Mouse (Mus musculus) intestine, embryonic 14.5 days (tissue): ENCODE measurements around the gene 2410002F23Rik. TPM values are rescaled to one million over a fixed set of nuclear protein-coding genes. Genes with fewer than 3 reads are reported as not detected.
A peak's percentile ranks its signal among the peaks of the same experiment; 100 is the strongest.
"Not testable (repeated sequence)": the region's sequence is repeated elsewhere in the genome, so short reads cannot be mapped to it uniquely, and the experiment has no call there.

ENCODE experiments used
- ATAC-seq: fragments of 200-750 bp; cut with Nextera tagmentation; replicated peaks from 2 replicates; pipeline ENCODE4 v1.8.0; 2017; ENCODE audit warnings: low read depth, moderate number of reproducible peaks, moderate TSS enrichment, moderate library complexity; ENCODE audit not compliant: low FRiP score, low TSS enrichment
- DNase-seq: peaks from one replicate; pipeline ENCODE4 v3.0.0-alpha.2; 2018; ENCODE audit warnings: low spot score
- H3K27ac ChIP-seq: fragments of 300-500 bp; sonication (generic); 2 replicates; pipeline ENCODE4 v1.5.1; 2014; ENCODE audit warnings: low read depth, mild to moderate bottlenecking, control low read depth
- H3K27me3 ChIP-seq: fragments of 300-500 bp; sonication (generic); replicated peaks from 2 replicates; pipeline ENCODE4 v1.6.1; 2014; ENCODE audit warnings: low read length, control low read depth; ENCODE audit not compliant: control insufficient read depth, insufficient read depth
- H3K36me3 ChIP-seq: fragments of 300-500 bp; sonication (generic); 2 replicates; pipeline ENCODE4 v1.6.1; 2014; ENCODE audit warnings: low read length, control low read depth; ENCODE audit not compliant: control insufficient read depth, insufficient read depth
- H3K4me1 ChIP-seq: fragments of 300-500 bp; sonication (generic); replicated peaks from 2 replicates; pipeline ENCODE4 v1.6.1; 2014; ENCODE audit warnings: low read length, control low read depth, mixed read lengths; ENCODE audit not compliant: control insufficient read depth, insufficient read depth
- H3K4me2 ChIP-seq: fragments of 300-500 bp; sonication (generic); 2 replicates; pipeline ENCODE4 v1.6.1; 2014; ENCODE audit warnings: low read length
- H3K4me3 ChIP-seq: fragments of 300-500 bp; sonication (generic); 2 replicates; pipeline ENCODE4 v1.5.1; 2014; ENCODE audit warnings: low read depth, low read length, control low read depth, mixed read lengths
- H3K9ac ChIP-seq: fragments of 300-500 bp; sonication (generic); 2 replicates; pipeline ENCODE4 v1.6.1; 2014; ENCODE audit warnings: mild to moderate bottlenecking, low read length
- H3K9me3 ChIP-seq: fragments of 300-500 bp; sonication (generic); 2 replicates; pipeline ENCODE4 v1.6.1; 2016; ENCODE audit warnings: low read length, control low read depth; ENCODE audit not compliant: control insufficient read depth
- WGBS: fragments of 180-500 bp; shearing (Covaris S2); extraction: QIAGEN DNeasy Blood & Tissue Kit; methylation state at CpG from one replicate; pipeline ENCODE4 v1.1.7; 2014; 5-methylcytosine and 5-hydroxymethylcytosine counted together
- polyA plus RNA-seq: library from polyadenylated mRNA; unstranded; fragments of >200 nt; fragmentation: Nextera tagmentation; extraction: Ambion mirVana; gene quantifications from 2 replicates; pipeline ENCODE4 v1.2.1, GENCODE M21; 2014

2410002F23Rik gene
- polyA plus RNA-seq, 1 experiment from 2014 or later = 129 TPM

DNA sequence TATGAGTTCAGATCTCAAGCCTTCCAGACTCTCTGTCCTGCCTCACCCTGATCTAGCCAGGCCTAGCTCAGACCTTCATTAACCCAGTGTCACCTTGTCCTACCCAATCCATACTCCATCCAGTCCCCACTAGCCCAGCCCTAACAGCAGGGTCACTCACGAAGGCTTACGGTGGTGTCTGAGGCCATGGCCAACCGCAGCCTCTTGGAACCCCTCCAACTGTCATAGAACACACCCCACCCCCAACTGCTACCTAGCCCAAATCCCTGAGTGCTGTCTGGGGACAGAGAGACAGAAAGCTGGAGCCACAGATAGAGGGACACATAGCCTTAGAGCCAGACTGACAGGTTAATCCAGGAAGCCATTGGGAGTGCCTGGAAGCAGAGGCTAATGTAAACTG is 10.6 kb upstream of the 2410002F23Rik start, which contains the start of gene Gm36864:
Gm36864 (plus strand) TSS at position 269 of the 400 bp plus-strand sequence.
- no peaks in the 10 kb centered on the region for H3K36me3 ChIP-seq
- H3K4me3 ChIP-seq = no peak within 1 kb of the TSS
- no peak for ATAC-seq
- WGBS = 84% methylated on average over 3 of the region's 3 CpGs
- no peaks in the 10 kb centered on the region for H3K4me1 ChIP-seq
- no peaks in the 10 kb centered on the region for H3K9me3 ChIP-seq
- H3K4me2 ChIP-seq = no peak within 1 kb of the TSS
- no peak within 1 kb of the TSS for H3K9ac ChIP-seq
- no peak for DNase-seq
- H3K27me3 ChIP-seq = no peaks in the 10 kb centered on the region
- no peak within 1 kb of the TSS for H3K27ac ChIP-seq

DNA sequence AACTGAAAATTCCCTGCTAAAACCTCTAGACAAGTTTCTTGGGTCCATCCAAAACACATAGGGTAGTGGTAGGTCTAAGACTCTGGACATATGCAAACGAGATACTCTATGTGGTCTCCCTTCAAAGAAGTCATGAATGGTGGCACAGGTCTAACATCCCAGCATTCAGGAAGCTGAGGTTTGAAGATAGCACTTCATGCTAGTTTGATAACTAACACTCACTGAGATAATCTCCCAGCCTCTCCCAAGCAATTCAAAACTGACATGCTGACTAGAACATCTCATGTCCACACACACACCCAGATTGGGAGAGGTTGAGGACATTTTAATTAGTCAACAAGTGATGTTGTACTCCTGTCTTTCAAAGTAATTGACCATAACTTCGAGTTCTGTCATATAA is 6.6 kb upstream of the 2410002F23Rik start:
- Histone ChIP-seq H3K36me3 (no peaks in the 10 kb centered on the region), H3K4me3 (no peak overlapping the region), H3K27ac (no peak overlapping the region), H3K27me3 (no peaks in the 10 kb centered on the region), H3K4me2 (no peak overlapping the region), H3K4me1 (no peaks in the 10 kb centered on the region), H3K9ac (no peak overlapping the region), H3K9me3 (no peaks in the 10 kb centered on the region)
- no peak for ATAC-seq
- 45% methylated on average over 2 of the region's 2 CpGs for WGBS
- DNase-seq = no peak

GRCm38 (mm10) chr7:44240712-44241111 is 5.8 kb upstream of the 2410002F23Rik start:
- no peak for DNase-seq
- Histone ChIP-seq H3K27me3 (no peaks in the 10 kb centered on the region), H3K9me3 (no peaks in the 10 kb centered on the region), H3K9ac (no peak overlapping the region), H3K36me3 (no peaks in the 10 kb centered on the region), H3K4me2 (no peak overlapping the region), H3K4me3 (no peak overlapping the region), H3K4me1 (peaks cover 6% of the 10 kb centered on the region; the same call in 1 of the 2 replicates), H3K27ac (no peak overlapping the region)
- 43% methylated on average over 1 of the region's 1 CpGs for WGBS
- no peak for ATAC-seq

GRCm38 (mm10) chr7:44241163-44241562 is 5.4 kb upstream of the 2410002F23Rik start:
- no peak overlapping the region for H3K4me2 ChIP-seq
- H3K9me3 ChIP-seq = no peaks in the 10 kb centered on the region
- WGBS = 71% methylated on average over 2 of the region's 2 CpGs
- DNase-seq (no peak), ATAC-seq (no peak)
- H3K36me3 ChIP-seq = no peaks in the 10 kb centered on the region
- no peak overlapping the region for H3K4me3 ChIP-seq
- H3K4me1 ChIP-seq = peaks cover 6% of the 10 kb centered on the region; the same call in 1 of the 2 replicates
- H3K9ac ChIP-seq = no peak overlapping the region
- H3K27ac ChIP-seq = no peak overlapping the region
- no peaks in the 10 kb centered on the region for H3K27me3 ChIP-seq

GRCm38 (mm10) chr7:44244080-44244479 is 2.4 kb upstream of the 2410002F23Rik start:
- no peak overlapping the region for H3K9ac ChIP-seq
- H3K36me3 ChIP-seq = peaks cover 13% of the 10 kb centered on the region
- H3K4me3 ChIP-seq = no peak overlapping the region
- no peak for DNase-seq
- WGBS = 43% methylated on average over 1 of the region's 1 CpGs
- no peaks in the 10 kb centered on the region for H3K9me3 ChIP-seq
- no peaks in the 10 kb centered on the region for H3K27me3 ChIP-seq
- no peak overlapping the region for H3K4me2 ChIP-seq
- ATAC-seq = no peak
- peaks cover 17% of the 10 kb centered on the region for H3K4me1 ChIP-seq
- no peak overlapping the region for H3K27ac ChIP-seq

- WGBS = 0% methylated on average over 23 of the region's 23 CpGs
- Histone ChIP-seq H3K27me3 (no peaks in the 10 kb centered on the region), H3K4me3 (peak overlapping the region; percentile 92), H3K27ac (peak overlapping the region; percentile 93), H3K4me2 (peak overlapping the region; percentile 88), H3K36me3 (peaks cover 38% of the 10 kb centered on the region), H3K9ac (peak overlapping the region; percentile 98), H3K9me3 (no peaks in the 10 kb centered on the region), H3K4me1 (peaks cover 18% of the 10 kb centered on the region)
- ATAC-seq (peak; percentile 28), DNase-seq (peak; percentile 88)
Observed at GRCm38 (mm10) chr7:44246984-44247470, 505 bp downstream of the 2410002F23Rik start.

- WGBS = 88% methylated on average over 2 of the region's 2 CpGs
Observed at GRCm38 (mm10) chr7:44247971-44248370, 1.4 kb downstream of the 2410002F23Rik start.

GRCm38 (mm10) chr7:44249248-44249647 is 2.7 kb downstream of the 2410002F23Rik start:
- Histone ChIP-seq H3K4me3 (no peak overlapping the region), H3K9me3 (no peaks in the 10 kb centered on the region), H3K27me3 (no peaks in the 10 kb centered on the region), H3K4me2 (no peak overlapping the region), H3K4me1 (peaks cover 18% of the 10 kb centered on the region), H3K27ac (no peak overlapping the region), H3K36me3 (peaks cover 58% of the 10 kb centered on the region), H3K9ac (no peak overlapping the region)
- ATAC-seq (no peak), DNase-seq (no peak)
- 91% methylated on average over 4 of the region's 4 CpGs for WGBS

More at GRCm38 (mm10) chr7:44247971-44248370, 1.4 kb downstream of the 2410002F23Rik start:
- H3K4me2 ChIP-seq = peak overlapping the region; percentile 88
- H3K4me3 ChIP-seq = peak overlapping the region; percentile 92
- no peak for ATAC-seq
- H3K27ac ChIP-seq = no peak overlapping the region
- no peaks in the 10 kb centered on the region for H3K27me3 ChIP-seq
- DNase-seq = no peak
- no peaks in the 10 kb centered on the region for H3K9me3 ChIP-seq
- peak overlapping the region; percentile 98 for H3K9ac ChIP-seq
- peaks cover 18% of the 10 kb centered on the region for H3K4me1 ChIP-seq
- H3K36me3 ChIP-seq = peaks cover 48% of the 10 kb centered on the region

DNA sequence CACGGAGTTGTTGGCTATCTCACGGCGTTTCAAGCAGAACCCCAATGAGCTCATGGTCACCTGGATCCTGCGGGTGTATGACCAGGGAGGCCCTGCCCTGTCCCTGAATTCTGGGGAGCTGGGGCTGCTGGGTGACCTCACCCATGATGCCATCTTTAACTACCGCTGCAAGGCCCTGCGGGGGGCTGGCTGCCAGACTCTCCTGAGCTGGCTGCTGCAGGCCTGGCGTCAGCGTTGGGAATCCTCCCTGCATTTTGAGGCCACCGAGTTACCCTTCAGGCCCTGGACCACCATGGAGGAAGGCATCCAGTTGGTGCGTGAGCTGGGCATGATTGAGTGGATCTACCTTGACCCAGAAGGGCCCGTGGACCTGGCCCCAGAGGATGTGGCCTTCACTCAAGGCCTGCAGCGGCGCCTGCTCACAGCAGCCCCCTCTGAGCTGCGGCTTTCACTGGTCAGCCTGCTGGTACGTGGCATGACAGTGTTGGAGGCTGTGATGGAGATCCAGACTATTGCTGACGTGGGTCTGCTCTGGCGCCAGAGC is 4.3 kb downstream of the 2410002F23Rik start:
- WGBS = 87% methylated on average over 17 of the region's 17 CpGs
- ATAC-seq, H3K4me2 ChIP-seq, DNase-seq, H3K9ac ChIP-seq, H3K27me3 ChIP-seq, H3K9me3 ChIP-seq, H3K4me3 ChIP-seq, H3K27ac ChIP-seq: not testable (repeated sequence)
- H3K36me3 ChIP-seq = peaks cover 61% of the 10 kb centered on the region
- H3K4me1 ChIP-seq = peaks cover 13% of the 10 kb centered on the region
